Mouse (Mus musculus) erythroblast, embryonic 14.5 days (primary cell): Measurements from ENCODE around the gene Zfp2.

Experiments
- GATA1 ChIP-seq: IDR thresholded peaks from 2 replicates; pipeline ENCODE4 v1.6.1; 2012; ENCODE audit warnings: low read length, inconsistent platforms, mixed read lengths
- TAL1 ChIP-seq: IDR thresholded peaks from 3 replicates; pipeline ENCODE4 v1.6.1; 2012; ENCODE audit warnings: low read length, inconsistent platforms, mixed read lengths

- no peak for TF ChIP-seq GATA1
- TF ChIP-seq TAL1: no peak
Observed at GRCm38 (mm10) chr11:50849310-50849709, 66.7 kb downstream of the Zfp2 start.
